ENCODE assay signal across 9 mouse cellular contexts in genomic region chr2:36008071-36008470, GRCm38 (mm10). TPM values are rescaled to one million over a fixed set of nuclear protein-coding genes. Genes with fewer than 3 reads are reported as not detected.
DNase-seq lines count a peak whose midpoint lies in the region; ATAC-seq and TF ChIP-seq lines count a peak whose summit lies in the region.
"Had no signal": no experiment of that assay in that cellular context is flagged by ENCODE, and none has a peak within 500 bp of the region (broad histone marks: within the 10 kb centered on the region; RNA-seq: fewer than 3 reads in every experiment).

No protein-coding gene starts in this region.

- TF ChIP-seq POLR2A in kidney, adult 2 months (IDR thresholded peaks at IDR 0.05; ENCODE audit: low read depth, low read length), result no peak

- intact Hi-C loops in left cerebral cortex, postnatal 36 days (cut with DNase I), result loop anchor here (5.0 to 10.0 kb wide), 2 partner anchors 269 to 1327 kb away; no protein-coding TSS in a partner anchor

- H3K4me1 ChIP-seq in kidney, adult 2 months (ENCODE audit: control insufficient read depth, insufficient read depth, low read length), result 0 out of 2 replicates have a peak, but pooled peaks cover 4% of the 10 kb centered on the region
- peaks cover 20% of the 10 kb centered on the region for H3K4me1 ChIP-seq in kidney, embryonic 15.5 days

- no peak overlapping the region for H3K4me3 ChIP-seq in kidney, adult 2 months (ENCODE audit: insufficient read depth, low read depth, low read length)
- no peak overlapping the region for H3K4me3 ChIP-seq in kidney, embryonic 15.5 days (replicated peaks)

- no peaks in the 10 kb centered on the region for H3K27me3 ChIP-seq in kidney, adult 2 months (replicated peaks; ENCODE audit: control insufficient read depth, insufficient read depth, low read length)
- peaks cover 41% of the 10 kb centered on the region for H3K27me3 ChIP-seq in kidney, embryonic 15.5 days

- peak; percentile 48 for DNase-seq in kidney, adult 2 months
- DNase-seq in 416B (ENCODE audit: low read depth), result peak; percentile 62
- DNase-seq in cerebellum, adult 8-10 months, result peak; percentile 42
- DNase-seq in natural killer cell, adult 2 months (ENCODE audit: low spot score in 2 of 2), result peak; percentile 39 to 43
- DNase-seq in left cerebral cortex, postnatal 36 days (ENCODE audit: low spot score in 2 of 2), result no peak

- WGBS in kidney, adult 2 months, result 9% methylated on average over 1 of the region's 1 CpGs
- 33% methylated on average over 1 of the region's 1 CpGs for WGBS in kidney, embryonic 15.5 days

- no peaks in the 10 kb centered on the region for H3K36me3 ChIP-seq in kidney, adult 2 months (ENCODE audit: control insufficient read depth, insufficient read depth, low read length)
- no peaks in the 10 kb centered on the region for H3K36me3 ChIP-seq in kidney, embryonic 15.5 days

- H3K4me2 ChIP-seq in kidney, embryonic 15.5 days, result no peak overlapping the region

- no peak overlapping the region for H3K9ac ChIP-seq in kidney, embryonic 15.5 days

- peak; percentile 81 for TF ChIP-seq CTCF in kidney, adult 2 months (conservative IDR thresholded peaks at IDR 0.05; ENCODE audit: insufficient read depth, insufficient read length, low read depth, low read length)

- H3K9me3 ChIP-seq in kidney, embryonic 15.5 days (replicated peaks), result no peaks in the 10 kb centered on the region

- no peak for ATAC-seq in kidney, embryonic 15.5 days (replicated peaks; ENCODE audit: low FRiP score)
- peak; percentile 49 for ATAC-seq in CD4-positive, CD25-positive, alpha-beta regulatory T cell, adult 4 months
- ATAC-seq in hematopoietic stem cell, adult 5-6 weeks (replicated peaks in 1 of 2; ENCODE audit: insufficient read depth in 1 of 2, low FRiP score in 2 of 2, low TSS enrichment in 1 of 2, low read depth in 1 of 2, poor library complexity in 2 of 2, severe bottlenecking in 2 of 2), result peak; percentile 49 to 52; a peak in 2 of 4 replicates

- H3K27ac ChIP-seq in kidney, adult 2 months (ENCODE audit: insufficient read depth, low read depth, low read length), result no peak overlapping the region
- H3K27ac ChIP-seq in kidney, embryonic 15.5 days, result no peak overlapping the region
- H3K27ac ChIP-seq: macrophage had no signal

RNA-seq across cellular contexts. Expression of gene Ttll11, which starts 28.4 kb away (rescaled TPM):
- 0.41 and 0.84 TPM in 2 replicates for polyA plus RNA-seq in kidney, adult 2 months (2012; rRNA removed)
- 0.36 and 0.88 TPM in 2 replicates for polyA plus RNA-seq in kidney, embryonic 15.5 days (2015; fragmentation: Nextera tagmentation; extraction: Ambion mirVana)
- not detected for polyA plus RNA-seq in CD4-positive, CD25-positive, alpha-beta regulatory T cell, adult 4 months (2017; shearing (Covaris generic))
- total RNA-seq in hematopoietic stem cell, adult 5-6 weeks (2017), result not detected in 2 replicates
- 10 to 100 TPM; 38.0 to 42.8 TPM for total RNA-seq in left cerebral cortex, postnatal 36 days (2021)

RNA-seq across cellular contexts. Expression of gene Ndufa8, which starts 41.1 kb away (rescaled TPM):
- 203 and 261 TPM in 2 replicates for polyA plus RNA-seq in kidney, adult 2 months (2012; rRNA removed)
- 252 and 254 TPM in 2 replicates for polyA plus RNA-seq in kidney, embryonic 15.5 days (2015; fragmentation: Nextera tagmentation; extraction: Ambion mirVana)
- polyA plus RNA-seq in CD4-positive, CD25-positive, alpha-beta regulatory T cell, adult 4 months (2017; shearing (Covaris generic)), result 100 to 1,000 TPM; 177 to 185 TPM
- total RNA-seq in hematopoietic stem cell, adult 5-6 weeks (2017), result 43.2 and 54.3 TPM in 2 replicates
- 100 to 1,000 TPM; 177 to 217 TPM for total RNA-seq in left cerebral cortex, postnatal 36 days (2021)

RNA-seq across cellular contexts. Expression of gene Morn5, which starts 41.2 kb away (rescaled TPM):
- 0.61 and 1.7 TPM in 2 replicates for polyA plus RNA-seq in kidney, adult 2 months (2012; rRNA removed)
- polyA plus RNA-seq in kidney, embryonic 15.5 days (2015; fragmentation: Nextera tagmentation; extraction: Ambion mirVana), result 0.40 and 0.91 TPM in 2 replicates
- polyA plus RNA-seq in CD4-positive, CD25-positive, alpha-beta regulatory T cell, adult 4 months (2017; shearing (Covaris generic)), result not detected
- not detected in 2 replicates for total RNA-seq in hematopoietic stem cell, adult 5-6 weeks (2017)
- under 1 TPM; 0.61 to 0.79 TPM for total RNA-seq in left cerebral cortex, postnatal 36 days (2021)
- polyA plus RNA-seq: macrophage had no signal

Comparison
In these comparisons a context has a peak if more than half of its experiments do, and no peak if none do; other contexts are left out.
1. DNase-seq: peak in kidney, adult 2 months (single experiment), 416B (single experiment), cerebellum, adult 8-10 months (single experiment) and natural killer cell, adult 2 months (2 of 2); none in left cerebral cortex, postnatal 36 days (0 of 2).